Mouse (Mus musculus): Measurements from ENCODE around the gene Tppp. TPM values are rescaled to one million over a fixed set of nuclear protein-coding genes. Genes with fewer than 3 reads are reported as not detected.
"Not testable (repeated sequence)": the region's sequence is repeated elsewhere in the genome, so short reads cannot be mapped to it uniquely, and the experiment has no call there.

The Tppp gene
- polyA plus RNA-seq, 1 experiment = 26.5 TPM

DNA sequence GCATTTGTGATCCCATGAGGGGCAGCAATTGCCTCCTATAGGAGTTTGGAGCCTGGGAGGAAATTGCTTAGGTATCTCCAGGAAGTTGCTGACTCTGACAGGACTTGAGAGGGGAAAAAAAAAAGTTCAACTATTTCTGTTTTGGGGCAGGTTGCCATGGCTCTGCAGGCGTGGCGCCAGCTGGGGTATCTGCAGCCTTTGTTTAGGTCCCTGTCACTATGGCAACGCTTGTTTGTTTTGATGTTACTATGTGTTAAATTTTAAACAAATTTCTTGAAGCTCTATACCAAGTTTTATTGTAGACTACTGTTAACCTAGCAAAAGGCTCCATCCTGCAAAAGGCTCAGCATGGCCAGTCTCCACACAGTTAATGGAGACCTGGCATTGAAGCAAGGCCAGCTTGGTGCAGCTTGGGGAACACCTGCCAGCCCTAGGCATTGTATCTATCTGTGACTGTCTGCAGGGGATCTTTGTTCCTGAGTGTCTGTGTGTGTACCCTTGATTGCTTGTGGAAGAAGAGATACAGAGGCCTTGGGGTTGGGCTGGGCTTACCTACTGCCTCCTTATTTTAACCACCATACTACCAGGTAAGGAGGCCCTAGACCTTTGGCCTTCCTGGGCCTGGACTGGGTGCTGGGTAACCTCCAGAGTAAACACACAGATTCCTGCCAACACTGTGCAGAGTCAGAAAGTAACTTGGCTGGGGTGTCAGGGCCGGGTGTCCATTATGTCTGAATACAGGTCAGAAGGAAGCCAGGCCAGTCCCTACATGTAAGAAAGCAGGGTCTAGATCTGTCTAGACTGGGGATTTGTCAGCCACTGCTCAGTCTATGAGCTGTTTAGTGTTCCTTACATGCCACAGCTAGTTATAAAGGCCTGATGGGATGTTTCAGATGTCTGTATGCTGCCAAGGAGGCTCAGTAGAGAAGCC is 16.2 kb downstream of the Tppp start:
- DNase-seq (ENCODE audit: low spot score) = peak; percentile 34

DNA sequence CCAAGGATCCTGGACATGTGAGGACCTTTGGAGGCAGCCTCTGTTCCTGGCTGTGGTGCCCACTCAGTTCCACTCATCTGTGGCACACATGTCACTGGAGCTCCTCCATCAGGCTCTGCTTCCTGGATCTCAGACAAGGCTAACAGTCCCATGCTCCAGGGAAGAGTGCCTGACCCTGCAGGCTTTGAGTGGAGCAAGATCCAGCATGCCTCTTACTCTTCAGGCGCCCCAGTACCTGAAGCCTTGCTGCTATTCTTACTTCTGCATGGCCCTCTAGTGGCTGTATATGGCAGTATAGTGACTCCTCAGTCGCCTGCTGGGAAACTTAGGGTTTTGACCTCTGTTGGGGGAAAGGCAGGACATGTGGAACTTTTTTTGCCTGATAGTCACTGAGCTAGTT is 17.0 kb downstream of the Tppp start:
- no peak for DNase-seq (ENCODE audit: low spot score)

DNA sequence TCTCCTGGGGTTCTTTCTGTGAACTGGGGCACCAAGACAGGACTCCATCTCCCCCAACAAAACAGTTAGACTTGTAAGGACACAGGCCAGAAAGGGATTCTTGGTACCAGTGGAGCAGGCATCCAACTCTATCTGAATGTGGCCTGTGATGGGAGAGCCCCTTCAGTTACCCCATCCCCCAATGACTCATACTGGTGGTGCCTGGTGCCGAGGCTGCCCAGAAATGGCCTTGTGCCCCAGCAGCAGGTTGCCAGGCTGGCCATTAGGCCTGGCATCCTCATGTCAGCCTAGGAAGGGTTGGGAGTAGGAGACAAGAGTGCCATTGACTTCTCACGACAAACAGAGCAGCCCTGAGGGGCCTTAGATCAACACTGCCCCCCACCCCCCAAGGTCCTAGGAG is 18.9 kb downstream of the Tppp start:
- DNase-seq (ENCODE audit: low spot score) = no peak

DNA sequence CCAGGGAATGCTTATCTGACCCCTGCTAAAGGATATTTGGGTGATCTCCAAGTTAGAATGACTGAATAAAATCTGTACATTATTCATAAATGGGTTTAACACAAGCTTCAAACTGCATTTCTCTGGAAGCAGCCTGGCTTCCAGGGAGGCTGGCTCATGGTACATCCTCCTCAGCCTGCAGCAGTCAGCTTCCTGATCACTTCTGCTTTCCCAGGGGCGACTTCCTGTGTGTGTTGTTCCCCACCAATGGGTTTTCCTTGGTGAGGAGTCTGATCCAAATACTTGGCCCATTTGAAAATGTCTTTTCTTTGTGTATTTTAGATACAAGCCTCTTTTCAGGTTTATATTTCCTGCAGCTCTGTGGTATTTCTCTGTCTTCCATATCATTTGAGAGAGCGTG is 19.8 kb downstream of the Tppp start:
- DNase-seq (ENCODE audit: low spot score) = no peak

DNA sequence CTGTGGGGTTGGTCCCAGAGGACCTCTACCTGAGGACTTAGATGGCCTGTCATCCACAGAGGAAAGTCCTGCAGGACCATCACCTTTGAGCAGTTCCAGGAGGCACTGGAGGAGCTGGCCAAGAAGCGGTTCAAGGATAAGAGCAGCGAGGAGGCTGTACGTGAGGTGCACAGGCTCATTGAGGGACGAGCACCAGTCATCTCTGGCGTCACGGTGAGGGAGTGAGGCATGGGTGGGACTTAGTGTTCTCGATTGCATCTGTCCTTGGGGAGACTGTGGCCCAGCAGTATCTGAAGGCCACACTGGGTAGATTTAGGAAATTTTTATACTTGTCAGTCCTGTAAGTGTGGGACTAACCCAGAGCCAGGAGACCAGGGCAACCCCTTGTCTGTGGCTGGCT is 21.5 kb downstream of the Tppp start:
- no peak for DNase-seq (ENCODE audit: low spot score)

DNA sequence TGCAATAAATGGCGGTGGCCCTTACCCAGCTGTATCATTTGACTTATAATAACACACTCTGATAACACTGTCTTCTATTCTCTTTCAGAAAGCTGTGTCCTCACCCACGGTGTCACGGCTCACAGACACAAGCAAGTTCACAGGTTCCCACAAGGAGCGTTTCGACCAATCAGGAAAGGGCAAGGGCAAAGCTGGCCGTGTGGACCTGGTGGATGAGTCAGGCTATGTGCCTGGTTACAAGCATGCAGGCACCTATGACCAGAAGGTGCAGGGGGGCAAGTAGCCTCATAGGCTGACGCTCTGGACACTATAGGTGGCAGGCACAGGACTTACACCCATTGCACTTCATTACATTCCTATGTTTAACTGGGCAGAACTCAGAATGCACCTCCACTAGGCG is 21.9 kb downstream of the Tppp start:
- DNase-seq (ENCODE audit: low spot score) = no peak

DNA sequence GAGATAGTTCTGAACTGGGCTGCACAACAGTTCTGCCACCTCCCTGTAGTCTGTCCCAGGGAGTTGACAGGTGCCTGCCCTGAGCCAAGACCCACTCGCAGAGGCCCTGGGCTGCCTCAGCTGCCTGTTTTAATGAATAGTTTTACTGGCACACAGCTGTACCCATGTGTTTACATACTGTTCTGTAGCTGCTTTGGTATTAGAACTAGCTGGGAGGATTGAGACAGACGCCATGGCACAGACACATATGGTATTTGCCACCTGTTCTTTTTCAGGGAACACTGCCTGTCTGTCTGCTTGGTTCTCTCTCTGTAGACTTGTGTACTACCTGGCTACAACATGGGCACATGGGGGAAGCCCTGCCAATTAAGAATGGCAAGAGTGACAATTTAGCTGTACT is 25.5 kb downstream of the Tppp start:
- DNase-seq (ENCODE audit: low spot score) = no peak

DNA sequence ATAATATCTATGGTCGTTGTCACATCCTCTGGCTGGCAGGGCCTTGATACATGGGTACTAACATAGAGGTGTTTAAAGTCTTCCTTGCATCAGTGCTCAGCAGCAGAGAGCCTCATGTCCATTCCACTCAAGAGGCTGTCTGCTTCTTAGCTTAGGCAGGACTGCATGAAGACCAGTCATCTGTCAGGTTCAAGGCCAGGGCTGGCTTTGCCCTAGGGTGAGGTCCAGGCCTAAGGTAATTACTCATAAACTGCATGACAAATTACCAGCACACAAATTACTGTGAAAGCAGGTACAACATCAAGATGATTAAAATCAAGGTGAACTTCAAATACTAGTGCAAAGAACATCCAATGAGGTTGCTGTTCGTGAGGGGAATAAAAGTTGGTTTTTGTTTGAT is 26.6 kb downstream of the Tppp start:
- no peak for DNase-seq (ENCODE audit: low spot score)

DNA sequence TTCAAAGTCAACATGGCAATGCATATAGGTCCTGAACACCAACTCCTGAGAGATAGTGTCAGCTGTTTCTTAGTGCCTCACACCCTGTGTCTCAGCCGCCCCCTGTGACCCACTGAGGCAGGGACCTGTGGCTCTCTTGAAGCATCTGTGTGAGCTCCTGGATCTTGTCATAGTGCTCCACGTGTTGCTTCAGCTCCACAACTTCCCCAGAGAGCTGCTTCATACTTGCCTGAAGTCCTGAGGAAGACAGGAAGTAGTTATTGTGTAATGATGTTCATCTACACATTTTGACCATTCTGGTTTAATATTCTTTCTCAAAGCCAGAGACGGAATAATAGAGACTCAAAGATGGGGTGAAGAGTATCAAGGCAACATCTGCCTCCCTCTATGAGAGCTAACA is 30.7 kb downstream of the Tppp start:
- no peak for DNase-seq (ENCODE audit: low spot score)

DNA sequence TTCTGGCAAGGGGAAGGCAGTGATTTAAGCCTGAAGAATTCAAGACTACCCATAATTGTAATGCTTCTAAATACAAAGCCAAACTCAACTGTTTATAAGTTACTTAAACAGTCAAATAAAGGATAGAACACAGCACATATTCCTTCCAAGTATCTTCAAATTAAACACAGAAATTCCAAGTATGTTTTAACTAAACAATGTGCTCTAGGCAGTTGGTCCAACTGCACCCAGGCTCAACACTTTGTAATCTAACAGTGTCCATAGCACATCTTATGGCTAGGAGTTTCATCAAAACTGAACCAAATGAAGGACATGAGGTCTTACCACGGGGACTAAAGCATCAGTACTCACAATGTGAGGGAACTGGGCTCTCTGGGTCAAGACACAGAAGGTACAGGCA is 47.0 kb downstream of the Tppp start:
- no peak for DNase-seq (ENCODE audit: low spot score)

DNA sequence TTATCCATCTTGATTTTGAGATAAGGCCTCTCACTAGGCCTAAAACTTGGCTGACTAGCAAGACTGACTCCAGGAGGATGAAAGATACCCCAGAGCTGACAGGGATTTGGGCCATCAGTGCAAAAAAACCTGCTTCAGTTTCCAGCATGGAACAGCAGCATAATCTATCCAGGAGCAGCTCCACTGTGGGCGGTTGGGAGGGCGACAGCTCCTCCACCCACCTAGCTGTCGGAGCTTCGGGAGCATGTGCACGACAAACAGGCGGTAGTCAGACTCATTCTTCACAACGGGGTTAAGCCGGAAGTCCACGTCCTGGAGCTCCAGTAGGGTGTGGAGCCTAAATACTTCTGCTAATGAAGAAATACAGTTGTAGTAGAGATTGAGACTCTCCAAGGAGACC is 48.9 kb downstream of the Tppp start:
- no peak for DNase-seq (ENCODE audit: low spot score)

DNA sequence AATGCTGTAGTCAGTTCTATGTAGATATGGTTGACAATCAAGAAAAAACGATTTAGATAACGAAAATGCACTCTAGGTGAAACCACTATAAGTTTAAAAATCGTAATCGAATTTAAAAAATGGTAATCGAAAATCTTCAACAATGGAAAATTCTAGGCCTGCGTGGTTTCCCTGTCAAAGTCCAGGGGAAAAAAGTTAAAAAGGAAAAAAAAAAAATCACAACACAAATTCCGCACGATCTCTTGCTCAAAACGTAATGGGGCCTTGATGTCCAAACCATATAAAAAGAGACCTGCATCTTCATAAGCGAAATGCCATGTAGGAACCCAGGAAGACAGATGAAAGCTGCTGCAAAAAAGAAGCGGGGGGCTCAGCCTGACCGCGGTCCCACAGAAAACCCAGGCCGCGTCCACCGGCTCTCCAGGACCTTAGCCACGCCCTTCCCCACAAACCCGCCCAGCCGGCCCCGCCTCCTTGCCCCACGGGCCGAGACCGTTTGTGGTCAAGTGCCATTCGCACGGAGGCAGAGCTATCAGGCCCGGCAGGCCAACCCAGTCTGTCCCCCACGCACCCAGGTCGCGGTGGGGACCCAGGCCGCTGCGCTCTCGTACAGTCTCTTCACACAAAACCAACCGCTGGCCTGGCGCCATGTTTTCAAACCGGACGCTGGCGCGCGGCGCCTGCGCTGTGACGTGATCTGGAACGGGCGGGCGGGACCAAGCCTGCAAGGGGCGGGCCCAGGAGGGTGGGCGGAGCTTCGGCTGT is 52.6 kb downstream of the Tppp start, which contains the start of gene Cep72:
TSS of gene Cep72 (minus strand) at position 687 of the 765 bp plus-strand sequence.
- DNase-seq (ENCODE audit: low spot score) = peak; percentile 95

DNA sequence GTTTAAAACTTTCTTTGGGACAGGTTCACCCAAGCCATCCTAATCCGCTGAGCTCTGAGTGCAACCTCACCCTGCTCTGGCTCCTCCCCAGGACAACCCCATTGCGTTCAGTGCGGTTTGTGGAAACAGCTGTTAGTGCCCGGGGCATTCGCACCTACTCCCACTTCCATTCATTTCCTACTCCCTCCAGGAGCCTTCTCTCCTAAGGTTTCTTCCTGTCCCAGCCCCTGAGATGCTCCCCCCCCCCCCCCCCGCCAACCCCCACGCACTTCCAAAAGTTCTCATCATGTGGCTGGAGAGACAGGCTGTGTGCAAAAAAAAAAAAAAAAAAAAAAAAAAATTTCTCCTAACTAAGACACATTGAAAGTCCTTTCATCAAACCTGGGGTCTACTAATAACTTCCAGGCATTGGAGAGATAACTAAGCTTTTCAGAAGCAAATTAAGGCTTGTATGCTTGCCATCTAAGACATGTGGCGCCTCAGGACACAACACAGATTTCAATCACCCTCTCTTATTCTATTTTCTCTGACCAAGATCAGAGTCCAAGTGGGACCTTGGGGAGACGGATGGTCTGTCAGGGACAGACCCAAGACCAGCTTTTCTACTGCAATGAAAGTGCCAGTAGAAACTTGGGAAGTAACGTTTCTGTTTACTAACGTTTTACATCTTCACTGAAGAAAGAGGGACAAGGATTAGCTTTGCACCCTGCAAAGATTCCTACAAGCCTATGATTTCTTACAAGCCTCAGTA is 53.3 kb downstream of the Tppp start:
- DNase-seq (ENCODE audit: low spot score) = no peak

DNA sequence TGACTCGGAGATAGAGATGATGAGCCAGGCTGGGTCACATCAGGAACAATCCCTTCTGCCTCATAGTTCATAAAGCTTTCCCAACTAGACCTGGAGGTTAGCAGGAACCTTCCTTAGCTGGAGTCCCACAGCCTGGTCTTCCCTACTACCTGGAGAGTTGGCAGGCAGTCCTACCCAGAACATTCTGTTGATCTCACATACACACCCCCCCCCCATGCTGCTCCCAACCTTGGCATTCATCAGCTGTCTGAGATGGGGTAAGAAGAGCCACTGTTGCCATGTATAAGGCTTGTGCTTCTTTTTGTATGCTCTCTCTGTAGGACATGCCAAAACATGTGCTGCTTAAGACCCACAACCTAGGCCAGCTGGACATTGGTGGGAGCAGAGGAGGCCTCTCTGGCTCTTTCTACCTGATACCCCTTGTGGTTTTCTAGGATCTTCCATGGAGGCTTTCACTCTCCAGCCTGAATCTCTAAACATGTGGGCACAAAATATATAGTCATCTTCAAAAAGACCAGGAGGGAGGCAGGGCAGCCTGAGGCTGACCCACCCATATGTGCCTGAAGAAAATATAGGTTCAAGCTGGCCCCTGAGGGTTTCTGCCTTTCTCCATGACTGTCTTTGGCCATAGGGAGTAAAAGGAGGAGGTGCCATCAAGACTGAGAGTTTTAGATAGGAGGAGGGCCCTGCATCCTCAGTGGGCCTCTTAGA is 54.3 kb downstream of the Tppp start:
- DNase-seq (ENCODE audit: low spot score) = no peak

DNA sequence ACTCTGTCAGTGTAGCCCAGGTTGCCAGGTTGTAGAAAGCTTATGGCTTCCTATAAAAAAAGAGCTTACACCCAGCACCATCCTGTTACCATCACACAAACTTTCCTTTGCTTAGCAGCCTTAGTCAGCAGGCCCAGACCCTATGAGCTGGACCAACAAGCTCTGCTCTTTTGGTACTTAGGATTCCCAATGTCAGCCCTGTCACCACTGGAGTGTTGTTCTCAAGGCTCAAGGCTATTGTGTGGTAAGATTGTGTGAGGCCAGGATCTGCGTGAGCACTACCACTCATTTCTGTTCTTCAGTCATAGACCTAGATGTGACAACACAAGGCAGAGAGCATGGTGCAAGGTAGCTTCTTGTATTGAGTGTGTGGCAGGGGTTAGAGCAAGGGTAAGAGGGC is 57.4 kb downstream of the Tppp start:
- DNase-seq (ENCODE audit: low spot score) = no peak

DNA sequence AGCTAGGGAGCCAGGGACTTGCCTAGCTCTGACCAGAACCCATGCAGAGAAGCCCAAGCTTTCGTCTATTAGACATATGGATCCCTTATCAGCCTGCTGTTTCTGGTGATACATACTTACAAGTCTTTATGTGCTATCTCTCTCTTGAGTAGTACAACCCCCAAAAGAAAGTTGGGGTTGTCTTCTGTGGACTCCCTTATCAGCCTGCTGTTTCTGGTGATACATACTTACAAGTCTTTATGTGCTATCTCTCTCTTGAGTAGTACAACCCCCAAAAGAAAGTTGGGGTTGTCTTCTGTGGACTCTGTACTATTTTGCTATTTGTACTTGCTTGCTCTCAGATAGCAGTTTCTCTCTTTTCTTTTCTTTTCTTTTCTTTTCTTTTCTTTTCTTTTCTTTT is 62.0 kb downstream of the Tppp start:
- not testable (repeated sequence) for DNase-seq (ENCODE audit: low spot score)

DNA sequence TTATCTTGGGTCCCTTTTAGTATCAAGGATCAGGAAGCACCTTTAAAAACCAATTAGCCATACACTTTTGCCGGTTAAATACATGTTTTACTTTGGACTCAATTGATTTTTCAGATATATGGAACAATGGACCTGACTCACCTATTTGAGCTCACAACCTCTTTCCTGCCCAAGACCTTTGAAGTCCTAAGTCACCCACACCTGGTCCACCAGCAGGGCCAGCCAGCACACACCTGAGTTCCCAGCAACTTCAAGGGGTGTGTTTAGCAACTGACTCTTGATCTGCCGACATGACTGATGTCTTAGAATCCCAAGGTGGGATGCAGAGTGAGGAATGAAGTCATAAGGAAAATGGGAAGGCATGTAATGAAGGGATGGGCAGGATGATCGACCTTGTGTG is 62.5 kb downstream of the Tppp start:
- no peak for DNase-seq (ENCODE audit: low spot score)

DNA sequence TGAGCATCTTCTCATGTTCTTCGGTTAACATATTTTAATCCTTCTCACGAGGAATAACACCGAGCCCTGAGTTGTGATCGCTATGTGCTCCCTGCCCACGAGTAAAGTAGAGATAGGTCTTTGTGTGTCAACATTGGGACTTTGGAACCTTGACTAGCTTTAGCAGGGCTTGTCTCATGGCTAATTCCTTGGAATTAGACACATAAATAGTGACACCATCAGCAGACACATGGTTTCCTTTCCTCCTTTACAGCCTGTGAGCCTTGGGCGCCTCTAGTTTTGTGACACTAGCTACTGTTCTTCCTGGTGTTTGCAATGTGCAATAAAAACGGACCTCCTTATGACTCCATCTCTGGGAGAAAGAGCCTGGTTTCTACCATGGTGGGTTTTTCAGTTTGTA is 64.2 kb downstream of the Tppp start:
- no peak for DNase-seq (ENCODE audit: low spot score)
